Mouse (Mus musculus) midbrain, embryonic 16.5 days (tissue): ENCODE measurements at regions not wholly inside any gene's neighbourhood (a gene's known extent, or its start where the extent isn't known, plus 50 kb on each side); places are given as distances from the start of the nearest gene placed in this dataset.

Source experiments
- ATAC-seq: fragments of 200-750 bp; cut with Nextera tagmentation; 2 replicates; pipeline ENCODE4 v1.8.0; 2017; ENCODE audit warnings: moderate TSS enrichment
- H3K27ac ChIP-seq: fragments of 300-500 bp; sonication (generic); 2 replicates; pipeline ENCODE4 v1.5.1; 2014; ENCODE audit warnings: mild to moderate bottlenecking, low read length, mixed read lengths
- H3K27me3 ChIP-seq: fragments of 300-500 bp; sonication (generic); 2 replicates; pipeline ENCODE4 v1.6.1; 2014; ENCODE audit warnings: low read depth, low read length, mixed read lengths; ENCODE audit not compliant: control insufficient read depth, insufficient read depth
- H3K36me3 ChIP-seq: fragments of 300-500 bp; sonication (generic); 2 replicates; pipeline ENCODE4 v1.6.1; 2014; ENCODE audit warnings: mild to moderate bottlenecking, low read length, moderate library complexity, mixed read lengths; ENCODE audit not compliant: control insufficient read depth, insufficient read depth
- H3K4me1 ChIP-seq: fragments of 300-500 bp; sonication (generic); 2 replicates; pipeline ENCODE4 v1.6.1; 2014; ENCODE audit warnings: mild to moderate bottlenecking, low read length, mixed read lengths; ENCODE audit not compliant: control insufficient read depth, insufficient read depth
- H3K4me2 ChIP-seq: fragments of 300-500 bp; sonication (generic); 2 replicates; pipeline ENCODE4 v1.6.1; 2014; ENCODE audit warnings: mild to moderate bottlenecking, low read length, mixed read lengths
- H3K4me3 ChIP-seq: fragments of 300-500 bp; sonication (generic); 2 replicates; pipeline ENCODE4 v1.5.1; 2014; ENCODE audit warnings: low read depth, mild to moderate bottlenecking, low read length, moderate library complexity, mixed read lengths
- H3K9ac ChIP-seq: fragments of 300-500 bp; sonication (generic); 2 replicates; pipeline ENCODE4 v1.6.1; 2014; ENCODE audit warnings: low read depth, low read length, mixed read lengths
- H3K9me3 ChIP-seq: fragments of 300-500 bp; sonication (generic); replicated peaks from 2 replicates; pipeline ENCODE4 v1.6.1; 2014; ENCODE audit warnings: mild to moderate bottlenecking, low read length, mixed read lengths; ENCODE audit not compliant: control insufficient read depth, poor library complexity, severe bottlenecking
- WGBS: fragments of 180-500 bp; shearing (Covaris S2); extraction: QIAGEN DNeasy Blood & Tissue Kit; methylation state at CpG from one replicate; pipeline ENCODE4 v1.1.7; 2014; 5-methylcytosine and 5-hydroxymethylcytosine counted together

GRCm38 (mm10) chr13:86657051-86657450 is 610.3 kb upstream of the Cox7c start:
- Histone ChIP-seq H3K9ac (no peak overlapping the region), H3K27me3 (no peaks in the 10 kb centered on the region), H3K4me3 (no peak overlapping the region), H3K36me3 (no peaks in the 10 kb centered on the region), H3K27ac (no peak overlapping the region), H3K4me2 (no peak overlapping the region), H3K4me1 (no peaks in the 10 kb centered on the region), H3K9me3 (no peaks in the 10 kb centered on the region)
- 53% methylated on average over 2 of the region's 2 CpGs for WGBS
- peak; percentile 66; the same call in 1 of the 2 replicates for ATAC-seq

- no peaks in the 10 kb centered on the region for H3K4me1 ChIP-seq
- H3K36me3 ChIP-seq: no peaks in the 10 kb centered on the region
- no peak overlapping the region for H3K9ac ChIP-seq
- H3K27ac ChIP-seq: no peak overlapping the region
- no peaks in the 10 kb centered on the region for H3K9me3 ChIP-seq
- H3K4me2 ChIP-seq: no peak overlapping the region
- no peaks in the 10 kb centered on the region for H3K27me3 ChIP-seq
- no peak overlapping the region for H3K4me3 ChIP-seq
- 81% methylated on average over 1 of the region's 1 CpGs for WGBS
- no peak for ATAC-seq
These were observed 575.1 kb upstream of the Cox7c start for GRCm38 (mm10) chr13:86621761-86622160.

DNA sequence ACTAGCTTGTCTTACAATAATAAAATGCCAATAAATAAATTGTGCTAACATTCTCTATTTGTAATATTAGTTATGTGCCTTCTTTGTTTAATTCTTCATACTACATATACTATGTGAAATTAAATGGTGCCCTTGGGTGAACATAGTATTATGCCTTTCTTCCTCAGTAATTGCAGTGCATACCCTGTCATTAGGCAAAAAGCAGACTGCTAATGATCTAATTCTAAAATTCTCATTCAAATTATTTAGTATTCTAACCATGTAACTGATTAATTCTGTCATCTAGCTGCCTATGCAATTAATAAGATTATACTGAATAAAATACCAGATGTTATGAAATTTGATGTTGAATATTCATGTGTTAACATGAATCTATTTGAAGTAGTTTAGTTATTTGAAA is 555.3 kb upstream of the Cox7c start:
- Histone ChIP-seq H3K9me3 (no peaks in the 10 kb centered on the region), H3K4me1 (no peaks in the 10 kb centered on the region)
- ATAC-seq: 0 out of 2 replicates have a peak, but pooled peaks have one; percentile 64

GRCm38 (mm10) chr13:86595126-86595525 is 548.4 kb upstream of the Cox7c start:
- WGBS: 95% methylated on average over 3 of the region's 3 CpGs
- H3K9me3 ChIP-seq: no peaks in the 10 kb centered on the region
- H3K4me2 ChIP-seq: no peak overlapping the region
- no peaks in the 10 kb centered on the region for H3K36me3 ChIP-seq
- no peaks in the 10 kb centered on the region for H3K27me3 ChIP-seq
- H3K4me3 ChIP-seq: no peak overlapping the region
- H3K27ac ChIP-seq: no peak overlapping the region
- no peak for ATAC-seq
- no peak overlapping the region for H3K9ac ChIP-seq
- H3K4me1 ChIP-seq: no peaks in the 10 kb centered on the region

More for the DNA sequence above, 555.3 kb upstream of the Cox7c start:
- no peak overlapping the region for H3K27ac ChIP-seq
- H3K27me3 ChIP-seq: no peaks in the 10 kb centered on the region
- no peak overlapping the region for H3K9ac ChIP-seq
- no peak overlapping the region for H3K4me3 ChIP-seq
- no peak overlapping the region for H3K4me2 ChIP-seq
- H3K36me3 ChIP-seq: no peaks in the 10 kb centered on the region

DNA sequence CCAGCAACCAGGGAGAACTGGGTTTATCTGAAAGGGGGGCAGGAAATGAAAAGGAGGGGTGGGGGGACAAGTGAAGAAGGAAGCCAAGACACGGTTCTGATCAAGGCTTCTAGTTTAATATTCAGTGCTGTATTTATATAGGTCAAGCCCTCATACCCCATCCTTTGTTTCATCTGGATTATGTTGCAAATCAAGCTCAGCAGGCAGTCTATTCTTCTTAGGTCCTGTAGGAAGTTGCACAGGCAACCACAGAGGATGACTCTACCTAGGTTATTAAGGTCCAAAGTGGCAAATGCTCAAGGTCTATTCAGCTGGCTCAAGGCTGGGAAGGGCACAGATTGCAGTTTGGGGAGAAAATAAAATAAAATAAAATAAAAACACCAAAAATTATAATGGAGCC is 525.2 kb upstream of the Cox7c start:
- Histone ChIP-seq H3K27me3 (no peaks in the 10 kb centered on the region), H3K4me1 (no peaks in the 10 kb centered on the region), H3K36me3 (no peaks in the 10 kb centered on the region), H3K9me3 (no peaks in the 10 kb centered on the region), H3K4me3 (no peak overlapping the region), H3K9ac (no peak overlapping the region), H3K27ac (no peak overlapping the region), H3K4me2 (no peak overlapping the region)
- WGBS: 8% methylated on average over 1 of the region's 1 CpGs
- ATAC-seq: no peak

DNA sequence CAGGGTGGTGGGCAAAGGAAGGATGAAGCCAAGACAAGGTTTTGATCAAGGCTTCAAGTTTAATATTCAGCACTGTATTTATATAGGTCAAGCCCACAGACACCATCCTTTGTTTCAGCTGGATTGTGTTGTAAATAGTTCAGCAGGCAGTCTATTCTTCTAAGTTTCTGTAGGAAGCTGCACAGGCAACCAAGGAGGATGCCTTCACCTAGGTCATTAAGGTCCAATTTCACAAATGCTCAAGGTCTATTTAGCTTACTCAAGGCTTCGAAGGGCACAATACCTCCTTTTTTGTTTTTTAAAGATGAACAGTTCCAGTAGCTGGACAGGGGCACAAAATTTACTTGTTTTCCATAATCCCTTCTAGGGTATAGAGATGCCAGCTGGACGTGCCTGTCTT is 508.9 kb upstream of the Cox7c start:
- no peak overlapping the region for H3K27ac ChIP-seq
- 87% methylated on average over 2 of the region's 2 CpGs for WGBS
- H3K27me3 ChIP-seq: no peaks in the 10 kb centered on the region
- H3K4me1 ChIP-seq: no peaks in the 10 kb centered on the region
- no peaks in the 10 kb centered on the region for H3K36me3 ChIP-seq
- H3K9ac ChIP-seq: no peak overlapping the region
- no peak overlapping the region for H3K4me2 ChIP-seq
- H3K9me3 ChIP-seq: no peaks in the 10 kb centered on the region; the same call in 1 of the 2 replicates
- no peak overlapping the region for H3K4me3 ChIP-seq
- no peak for ATAC-seq
